Mouse (Mus musculus) lung, postnatal 0 days (tissue): ENCODE measurements around the gene Gpatch1.

Experiments used
- CTCF ChIP-seq: IDR thresholded peaks from 2 replicates; pipeline ENCODE4 v1.5.1; 2016; ENCODE audit warnings: antibody characterized with exemption, mild to moderate bottlenecking
- EP300 ChIP-seq: IDR thresholded peaks from 2 replicates; pipeline ENCODE4 v1.6.1; 2016; ENCODE audit warnings: antibody characterized with exemption, mild to moderate bottlenecking, control low read depth

DNA sequence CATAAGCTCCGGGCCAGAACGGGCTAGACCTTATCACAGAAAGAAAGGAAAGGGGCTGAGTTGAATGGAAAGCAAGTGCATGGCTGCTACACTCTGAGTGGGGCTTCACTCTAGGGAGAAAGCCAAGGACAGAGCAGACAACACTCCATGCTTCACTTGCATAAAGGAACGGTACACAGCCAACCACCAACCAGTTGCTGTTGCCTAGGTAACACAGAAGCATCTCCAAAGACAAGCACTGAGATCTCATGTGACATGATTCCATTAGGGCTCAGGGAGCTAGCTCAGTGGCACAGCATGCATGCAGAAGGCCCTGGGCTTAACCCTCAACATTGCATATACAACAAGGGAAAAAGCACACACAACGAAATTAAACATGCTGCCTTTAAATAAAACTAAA lies 40.8 kb downstream of the Gpatch1 start:
- TF ChIP-seq CTCF (no peak), EP300 (no peak)
